Mouse (Mus musculus) limb, embryonic 12.5 days (tissue): ENCODE data around the gene Gzmk. TPM values are rescaled to one million over a fixed set of nuclear protein-coding genes. Genes with fewer than 3 reads are reported as not detected.

ENCODE experiments used
- ATAC-seq: fragments of 200-750 bp; cut with Nextera tagmentation; 2 replicates; pipeline ENCODE4 v1.8.0; 2017; ENCODE audit warnings: low read depth, moderate TSS enrichment; ENCODE audit not compliant: insufficient number of reproducible peaks, insufficient read depth, low FRiP score, low TSS enrichment
- H3K27ac ChIP-seq: fragments of 300-500 bp; sonication (generic); 2 replicates; pipeline ENCODE4 v1.5.1; 2016; ENCODE audit warnings: mild to moderate bottlenecking, moderate library complexity
- H3K27me3 ChIP-seq: fragments of 300-500 bp; sonication (generic); 2 replicates; pipeline ENCODE4 v1.6.1; 2016; ENCODE audit warnings: mild to moderate bottlenecking, moderate library complexity
- H3K36me3 ChIP-seq: fragments of 300-500 bp; sonication (generic); 2 replicates; pipeline ENCODE4 v1.6.1; 2016; ENCODE audit warnings: mild to moderate bottlenecking, moderate library complexity
- H3K4me1 ChIP-seq: fragments of 300-500 bp; sonication (generic); replicated peaks from 2 replicates; pipeline ENCODE4 v1.6.1; 2016
- H3K4me2 ChIP-seq: fragments of 300-500 bp; sonication (generic); 2 replicates; pipeline ENCODE4 v1.6.1; 2016; ENCODE audit warnings: mild to moderate bottlenecking, moderate library complexity
- H3K4me3 ChIP-seq: fragments of 300-500 bp; sonication (generic); replicated peaks from 2 replicates; pipeline ENCODE4 v1.5.1; 2016; ENCODE audit warnings: mild to moderate bottlenecking
- H3K9ac ChIP-seq: fragments of 300-500 bp; sonication (generic); replicated peaks from 2 replicates; pipeline ENCODE4 v1.6.1; 2016; ENCODE audit warnings: mild to moderate bottlenecking, moderate library complexity
- H3K9me3 ChIP-seq: fragments of 300-500 bp; sonication (generic); 2 replicates; pipeline ENCODE4 v1.6.1; 2016; ENCODE audit warnings: mild to moderate bottlenecking, moderate library complexity
- WGBS: fragments of 180-500 bp; shearing (Covaris S2); methylation state at CpG from one replicate; pipeline ENCODE4 v1.1.7; 2016; 5-methylcytosine and 5-hydroxymethylcytosine counted together
- polyA plus RNA-seq: library from polyadenylated mRNA; unstranded; fragments of >200 nt; fragmentation: Nextera tagmentation; extraction: Ambion mirVana; gene quantifications from 2 replicates; pipeline ENCODE4 v1.2.1, GENCODE M21; 2016

Gene Gzmk
- polyA plus RNA-seq, 1 experiment from 2014 or later: not detected

- Histone ChIP-seq H3K9ac (no peak overlapping the region), H3K27ac (no peak overlapping the region), H3K36me3 (no peaks in the 10 kb centered on the region), H3K27me3 (peaks cover 1% of the 10 kb centered on the region; the same call in 1 of the 2 replicates), H3K9me3 (no peaks in the 10 kb centered on the region), H3K4me2 (no peak overlapping the region), H3K4me1 (peaks cover 18% of the 10 kb centered on the region), H3K4me3 (no peak overlapping the region)
- 63% methylated on average over 5 of the region's 5 CpGs for WGBS
- ATAC-seq: no peak
Measured at GRCm38 (mm10) chr13:113203146-113203545, 22.6 kb downstream of the Gzmk start.

GRCm38 (mm10) chr13:113202184-113202583 is 23.5 kb downstream of the Gzmk start:
- Histone ChIP-seq H3K4me2 (no peak overlapping the region), H3K4me1 (peaks cover 18% of the 10 kb centered on the region), H3K9ac (no peak overlapping the region), H3K9me3 (no peaks in the 10 kb centered on the region), H3K36me3 (no peaks in the 10 kb centered on the region), H3K27ac (no peak overlapping the region), H3K27me3 (no peaks in the 10 kb centered on the region), H3K4me3 (no peak overlapping the region)
- no peak for ATAC-seq
- WGBS: 41% methylated on average over 4 of the region's 4 CpGs

GRCm38 (mm10) chr13:113201631-113202030 is 24.1 kb downstream of the Gzmk start:
- H3K27ac ChIP-seq: no peak overlapping the region
- H3K4me2 ChIP-seq: no peak overlapping the region
- no peak for ATAC-seq
- WGBS: 85% methylated on average over 2 of the region's 2 CpGs
- no peak overlapping the region for H3K9ac ChIP-seq
- no peak overlapping the region for H3K4me3 ChIP-seq
- no peaks in the 10 kb centered on the region for H3K9me3 ChIP-seq
- no peaks in the 10 kb centered on the region for H3K27me3 ChIP-seq
- H3K36me3 ChIP-seq: no peaks in the 10 kb centered on the region
- peaks cover 18% of the 10 kb centered on the region for H3K4me1 ChIP-seq

- H3K9me3 ChIP-seq: no peaks in the 10 kb centered on the region
- H3K9ac ChIP-seq: no peak overlapping the region
- no peak overlapping the region; the same call in 1 of the 2 replicates for H3K27ac ChIP-seq
- peaks cover 18% of the 10 kb centered on the region for H3K4me1 ChIP-seq
- 25% methylated on average over 8 of the region's 8 CpGs for WGBS
- H3K36me3 ChIP-seq: no peaks in the 10 kb centered on the region
- H3K4me3 ChIP-seq: no peak overlapping the region
- H3K4me2 ChIP-seq: no peak overlapping the region
- no peak; the same call in 1 of the 2 replicates for ATAC-seq
- H3K27me3 ChIP-seq: no peaks in the 10 kb centered on the region
Measured at GRCm38 (mm10) chr13:113200726-113201125, 25.0 kb downstream of the Gzmk start.

GRCm38 (mm10) chr13:113199331-113199730 is 26.4 kb downstream of the Gzmk start:
- no peaks in the 10 kb centered on the region for H3K27me3 ChIP-seq
- H3K9me3 ChIP-seq: no peaks in the 10 kb centered on the region
- H3K36me3 ChIP-seq: no peaks in the 10 kb centered on the region
- H3K4me2 ChIP-seq: no peak overlapping the region
- no peak overlapping the region for H3K4me3 ChIP-seq
- no peak overlapping the region for H3K27ac ChIP-seq
- peaks cover 18% of the 10 kb centered on the region for H3K4me1 ChIP-seq
- no peak; the same call in 1 of the 2 replicates for ATAC-seq
- 55% methylated on average over 3 of the region's 3 CpGs for WGBS
- H3K9ac ChIP-seq: no peak overlapping the region

- Histone ChIP-seq H3K4me2 (no peak overlapping the region), H3K9me3 (no peaks in the 10 kb centered on the region), H3K9ac (no peak overlapping the region), H3K27ac (no peak overlapping the region), H3K4me1 (peaks cover 18% of the 10 kb centered on the region), H3K4me3 (no peak overlapping the region), H3K36me3 (no peaks in the 10 kb centered on the region), H3K27me3 (no peaks in the 10 kb centered on the region)
- WGBS: 84% methylated on average over 9 of the region's 9 CpGs
- no peak for ATAC-seq
Measured at GRCm38 (mm10) chr13:113197872-113198502, 27.7 kb downstream of the Gzmk start.

- Histone ChIP-seq H3K4me1 (peaks cover 13% of the 10 kb centered on the region), H3K27me3 (no peaks in the 10 kb centered on the region), H3K4me3 (no peak overlapping the region), H3K9me3 (no peaks in the 10 kb centered on the region), H3K9ac (no peak overlapping the region), H3K27ac (no peak overlapping the region), H3K36me3 (no peaks in the 10 kb centered on the region), H3K4me2 (no peak overlapping the region)
- 71% methylated on average over 13 of the region's 13 CpGs for WGBS
- no peak for ATAC-seq
Measured at GRCm38 (mm10) chr13:113196808-113197674, 28.7 kb downstream of the Gzmk start.

- H3K27me3 ChIP-seq: no peaks in the 10 kb centered on the region
- peaks cover 9% of the 10 kb centered on the region for H3K9me3 ChIP-seq
- H3K27ac ChIP-seq: no peak overlapping the region
- no peak overlapping the region for H3K9ac ChIP-seq
- ATAC-seq: no peak
- H3K4me2 ChIP-seq: no peak overlapping the region
- 90% methylated on average over 4 of the region's 4 CpGs for WGBS
- H3K36me3 ChIP-seq: no peaks in the 10 kb centered on the region
- no peaks in the 10 kb centered on the region for H3K4me1 ChIP-seq
- no peak overlapping the region for H3K4me3 ChIP-seq
Measured at GRCm38 (mm10) chr13:113183720-113184119, 42.0 kb downstream of the Gzmk start.

- no peak overlapping the region for H3K4me2 ChIP-seq
- 92% methylated on average over 8 of the region's 8 CpGs for WGBS
- no peak overlapping the region for H3K4me3 ChIP-seq
- no peaks in the 10 kb centered on the region for H3K27me3 ChIP-seq
- no peak overlapping the region for H3K27ac ChIP-seq
- H3K36me3 ChIP-seq: no peaks in the 10 kb centered on the region
- H3K9ac ChIP-seq: no peak overlapping the region
- H3K4me1 ChIP-seq: no peaks in the 10 kb centered on the region
- peaks cover 5% of the 10 kb centered on the region; the same call in 1 of the 2 replicates for H3K9me3 ChIP-seq
- no peak for ATAC-seq
Measured at GRCm38 (mm10) chr13:113183310-113183709, 42.4 kb downstream of the Gzmk start.

- Histone ChIP-seq H3K9me3 (no peaks in the 10 kb centered on the region), H3K36me3 (no peaks in the 10 kb centered on the region), H3K4me1 (no peaks in the 10 kb centered on the region), H3K27ac (no peak overlapping the region), H3K27me3 (no peaks in the 10 kb centered on the region), H3K4me2 (no peak overlapping the region), H3K9ac (no peak overlapping the region), H3K4me3 (no peak overlapping the region)
- 89% methylated on average over 6 of the region's 6 CpGs for WGBS
- ATAC-seq: no peak
Measured at GRCm38 (mm10) chr13:113174162-113174561, 51.5 kb downstream of the Gzmk start.

GRCm38 (mm10) chr13:113170256-113170655 is 55.5 kb downstream of the Gzmk start:
- no peak overlapping the region for H3K4me2 ChIP-seq
- H3K9me3 ChIP-seq: no peaks in the 10 kb centered on the region
- no peaks in the 10 kb centered on the region for H3K36me3 ChIP-seq
- no peak for ATAC-seq
- no peaks in the 10 kb centered on the region for H3K27me3 ChIP-seq
- no peak overlapping the region for H3K27ac ChIP-seq
- H3K9ac ChIP-seq: no peak overlapping the region
- no peaks in the 10 kb centered on the region for H3K4me1 ChIP-seq
- no peak overlapping the region for H3K4me3 ChIP-seq
